Mouse (Mus musculus): ENCODE measurements around the gene Nptx1.
A peak's percentile ranks its signal among the peaks of the same experiment; 100 is the strongest.

Gene Nptx1

GRCm38 (mm10) chr11:119491690-119492087 is 55.9 kb downstream of the Nptx1 start:
- DNase-seq (ENCODE audit: low spot score in 2 of 2), result no peak

- peak; percentile 93 to 99 for DNase-seq (ENCODE audit: low spot score in 2 of 2)
Measured at GRCm38 (mm10) chr11:119490861-119491689, 56.5 kb downstream of the Nptx1 start, which contains the start of gene Endov. Gene Endov, plus strand, starts transcription at chr11:119491347.
